Mouse (Mus musculus): ENCODE data around the gene Macf1. TPM values are rescaled to one million over a fixed set of nuclear protein-coding genes. Genes with fewer than 3 reads are reported as not detected.

The Macf1 gene
- total and polyA plus RNA-seq, 2 experiments from 2014 or later: 57.3 to 243 TPM

- ATAC-seq (no peak), DNase-seq (ENCODE audit: low spot score) (no peak)
- WGBS: 61% methylated on average over 2 of the region's 2 CpGs
- no peaks in the 10 kb centered on the region for H3K9me3 ChIP-seq (ENCODE audit: low read length)
- no peak overlapping the region for H3K9ac ChIP-seq (replicated peaks; ENCODE audit: low read length)
- no peak overlapping the region for H3K27ac ChIP-seq
- H3K27me3 ChIP-seq (ENCODE audit: insufficient read depth, low read length): no peaks in the 10 kb centered on the region
- H3K36me3 ChIP-seq (ENCODE audit: insufficient read depth, low read length): no peaks in the 10 kb centered on the region
- no peak overlapping the region for H3K4me2 ChIP-seq (ENCODE audit: low read depth, low read length)
- H3K4me1 ChIP-seq (ENCODE audit: insufficient read depth, low read length): 0 out of 2 replicates have a peak, but pooled peaks cover 20% of the 10 kb centered on the region
- no peak overlapping the region for H3K4me3 ChIP-seq (ENCODE audit: low read length)
- no peak for TF ChIP-seq CTCF (IDR thresholded peaks at IDR 0.05; ENCODE audit: low read depth)
Measured at GRCm38 (mm10) chr4:123413876-123414275, 270.3 kb downstream of the Macf1 start.

- 55% methylated on average over 2 of the region's 2 CpGs for WGBS
- Histone ChIP-seq H3K27ac (no peak overlapping the region; the same call in 1 of the 2 replicates), H3K4me3 (ENCODE audit: low read length) (no peak overlapping the region), H3K4me1 (ENCODE audit: insufficient read depth, low read length) (0 out of 2 replicates have a peak, but pooled peaks cover 28% of the 10 kb centered on the region), H3K9me3 (ENCODE audit: low read length) (no peaks in the 10 kb centered on the region), H3K4me2 (ENCODE audit: low read depth, low read length) (no peak overlapping the region), H3K27me3 (ENCODE audit: insufficient read depth, low read length) (no peaks in the 10 kb centered on the region), H3K36me3 (ENCODE audit: insufficient read depth, low read length) (no peaks in the 10 kb centered on the region), H3K9ac (replicated peaks; ENCODE audit: low read length) (no peak overlapping the region)
- DNase-seq (ENCODE audit: low spot score): no peak
- no peak for TF ChIP-seq CTCF (IDR thresholded peaks at IDR 0.05; ENCODE audit: low read depth)
- no peak for ATAC-seq
Measured at GRCm38 (mm10) chr4:123412981-123413380, 271.2 kb downstream of the Macf1 start.

GRCm38 (mm10) chr4:123412528-123412878 is 271.7 kb downstream of the Macf1 start:
- WGBS: 6% methylated on average over 6 of the region's 6 CpGs
- Histone ChIP-seq H3K9me3 (ENCODE audit: low read length) (no peaks in the 10 kb centered on the region), H3K27me3 (ENCODE audit: insufficient read depth, low read length) (no peaks in the 10 kb centered on the region), H3K9ac (replicated peaks; ENCODE audit: low read length) (peak overlapping the region; percentile 58), H3K27ac (peak overlapping the region; percentile 86), H3K4me2 (ENCODE audit: low read depth, low read length) (peak overlapping the region; percentile 94), H3K36me3 (ENCODE audit: insufficient read depth, low read length) (no peaks in the 10 kb centered on the region), H3K4me1 (ENCODE audit: insufficient read depth, low read length) (0 out of 2 replicates have a peak, but pooled peaks cover 32% of the 10 kb centered on the region), H3K4me3 (ENCODE audit: low read length) (peak overlapping the region; percentile 75)
- no peak for DNase-seq (ENCODE audit: low spot score)
- TF ChIP-seq CTCF (IDR thresholded peaks at IDR 0.05; ENCODE audit: low read depth): no peak
- no peak for ATAC-seq

GRCm38 (mm10) chr4:123411732-123412527 is 272.2 kb downstream of the Macf1 start:
- Histone ChIP-seq H3K9me3 (ENCODE audit: low read length) (no peaks in the 10 kb centered on the region), H3K4me2 (ENCODE audit: low read depth, low read length) (peak overlapping the region; percentile 94), H3K9ac (replicated peaks; ENCODE audit: low read length) (peak overlapping the region; percentile 58), H3K4me3 (ENCODE audit: low read length) (peak overlapping the region; percentile 75), H3K27ac (peak overlapping the region; percentile 86), H3K36me3 (ENCODE audit: insufficient read depth, low read length) (no peaks in the 10 kb centered on the region), H3K27me3 (ENCODE audit: insufficient read depth, low read length) (no peaks in the 10 kb centered on the region), H3K4me1 (ENCODE audit: insufficient read depth, low read length) (0 out of 2 replicates have a peak, but pooled peaks cover 33% of the 10 kb centered on the region)
- ATAC-seq (peak; percentile 95), DNase-seq (ENCODE audit: low spot score) (peak; percentile 96)
- under 1% methylated on average over 61 of the region's 69 CpGs for WGBS
- peak; percentile 10 for TF ChIP-seq CTCF (IDR thresholded peaks at IDR 0.05; ENCODE audit: low read depth)

GRCm38 (mm10) chr4:123411006-123411731 is 273.0 kb downstream of the Macf1 start:
- H3K4me3 ChIP-seq (ENCODE audit: low read length): peak overlapping the region; percentile 75
- WGBS: 2% methylated on average over 36 of the region's 36 CpGs
- peak overlapping the region; percentile 58 for H3K9ac ChIP-seq (replicated peaks; ENCODE audit: low read length)
- no peaks in the 10 kb centered on the region for H3K36me3 ChIP-seq (ENCODE audit: insufficient read depth, low read length)
- peaks cover 36% of the 10 kb centered on the region for H3K4me1 ChIP-seq (ENCODE audit: insufficient read depth, low read length)
- TF ChIP-seq CTCF (IDR thresholded peaks at IDR 0.05; ENCODE audit: low read depth): no peak
- H3K4me2 ChIP-seq (ENCODE audit: low read depth, low read length): peak overlapping the region; percentile 94
- no peaks in the 10 kb centered on the region for H3K9me3 ChIP-seq (ENCODE audit: low read length)
- H3K27ac ChIP-seq: peak overlapping the region; percentile 86
- peak; percentile 62 for DNase-seq (ENCODE audit: low spot score)
- peak; percentile 63 for ATAC-seq
- no peaks in the 10 kb centered on the region for H3K27me3 ChIP-seq (ENCODE audit: insufficient read depth, low read length)

GRCm38 (mm10) chr4:123409752-123410151 is 274.4 kb downstream of the Macf1 start:
- Histone ChIP-seq H3K36me3 (ENCODE audit: insufficient read depth, low read length) (no peaks in the 10 kb centered on the region), H3K9ac (replicated peaks; ENCODE audit: low read length) (no peak overlapping the region), H3K9me3 (ENCODE audit: low read length) (no peaks in the 10 kb centered on the region), H3K4me2 (ENCODE audit: low read depth, low read length) (peak overlapping the region; percentile 94; the same call in 1 of the 2 replicates), H3K27ac (no peak overlapping the region), H3K4me3 (ENCODE audit: low read length) (no peak overlapping the region), H3K27me3 (ENCODE audit: insufficient read depth, low read length) (no peaks in the 10 kb centered on the region), H3K4me1 (ENCODE audit: insufficient read depth, low read length) (peaks cover 47% of the 10 kb centered on the region)
- ATAC-seq (no peak), DNase-seq (ENCODE audit: low spot score) (peak; percentile 60)
- WGBS: 66% methylated on average over 1 of the region's 1 CpGs
- TF ChIP-seq CTCF (IDR thresholded peaks at IDR 0.05; ENCODE audit: low read depth): no peak
